Mouse (Mus musculus) lung, postnatal 0 days (tissue): ENCODE results near the gene Gcsh.

Experiments used
- CTCF ChIP-seq: IDR thresholded peaks from 2 replicates; pipeline ENCODE4 v1.5.1; 2016; ENCODE audit warnings: antibody characterized with exemption, mild to moderate bottlenecking
- EP300 ChIP-seq: IDR thresholded peaks from 2 replicates; pipeline ENCODE4 v1.6.1; 2016; ENCODE audit warnings: antibody characterized with exemption, mild to moderate bottlenecking, control low read depth

GRCm38 (mm10) chr8:117033393-117033792 is 40.1 kb upstream of the Gcsh start:
- TF ChIP-seq CTCF (no peak), EP300 (no peak)
